Mouse (Mus musculus) bone marrow, adult 2 months (tissue): ENCODE results near the gene Lrig2.

Experiments used
- CTCF ChIP-seq: fragments of 200-500 bp; IDR thresholded peaks from 2 replicates; pipeline ENCODE4 v1.5.1; 2011; ENCODE audit warnings: low read length, control low read depth; ENCODE audit not compliant: control insufficient read depth, insufficient read depth
- POLR2A ChIP-seq: fragments of 200-500 bp; IDR thresholded peaks from 2 replicates; pipeline ENCODE4 v1.6.1; 2011; ENCODE audit warnings: low read depth, mild to moderate bottlenecking, control low read depth, low read length, borderline replicate concordance; ENCODE audit not compliant: control insufficient read depth

- TF ChIP-seq POLR2A (no peak), CTCF (no peak)
Measured at GRCm38 (mm10) chr3:104400126-104400525, 111.6 kb downstream of the Lrig2 start.
